In genomic region chr11:101763723-101764122, GRCm38 (mm10) we compare ENCODE assay signal across 9 mouse cellular contexts. TPM values are rescaled to one million over a fixed set of nuclear protein-coding genes. Genes with fewer than 3 reads are reported as not detected.
DNase-seq lines count a peak whose midpoint lies in the region; ATAC-seq and TF ChIP-seq lines count a peak whose summit lies in the region.
"Had no signal": no experiment of that assay in that cellular context is flagged by ENCODE, and none has a peak within 500 bp of the region (broad histone marks: within the 10 kb centered on the region; RNA-seq: fewer than 3 reads in every experiment).

No protein-coding gene starts in this region.

- no peak overlapping the region for H3K27ac ChIP-seq in hindbrain, embryonic 10.5 days
- H3K27ac ChIP-seq in hindbrain, embryonic 12.5 days: no peak overlapping the region
- no peak overlapping the region for H3K27ac ChIP-seq in CH12.LX (ENCODE audit: insufficient read depth, low read depth)
- H3K27ac ChIP-seq: macrophage had no signal

- DNase-seq in hindbrain, embryonic 10.5 days (ENCODE audit: low spot score): peak; percentile 30
- DNase-seq in 3134 (ENCODE audit: extremely low read depth, insufficient read length, low spot score): peak; percentile 35
- peak; percentile 79 for DNase-seq in CH12.LX (ENCODE audit: extremely low read depth)
- DNase-seq in embryo, embryonic 10.5 days (ENCODE audit: low spot score): peak; percentile 88
- peak; percentile 53 for DNase-seq in lung, postnatal 25 days (ENCODE audit: low spot score)
- no peak for DNase-seq in urinary bladder, postnatal 10 days (ENCODE audit: low spot score)
- no peak for DNase-seq in gastrocnemius, adult 8-10 months (ENCODE audit: low spot score in 2 of 2)

- WGBS in hindbrain, embryonic 10.5 days: 67% methylated on average over 7 of the region's 7 CpGs
- WGBS in hindbrain, embryonic 12.5 days: 66% methylated on average over 7 of the region's 7 CpGs

- H3K27me3 ChIP-seq in hindbrain, embryonic 10.5 days (ENCODE audit: insufficient read depth, poor library complexity, severe bottlenecking): no peaks in the 10 kb centered on the region
- H3K27me3 ChIP-seq in hindbrain, embryonic 12.5 days: no peaks in the 10 kb centered on the region; the same call in 1 of the 2 replicates
- no peaks in the 10 kb centered on the region for H3K27me3 ChIP-seq in CH12.LX (replicated peaks)

- no peak overlapping the region for H3K4me2 ChIP-seq in hindbrain, embryonic 12.5 days (replicated peaks)
- no peak overlapping the region for H3K4me2 ChIP-seq in CH12.LX (ENCODE audit: insufficient read depth, low read depth, poor library complexity, severe bottlenecking)

- H3K9ac ChIP-seq in hindbrain, embryonic 12.5 days: no peak overlapping the region
- no peak overlapping the region for H3K9ac ChIP-seq in CH12.LX (ENCODE audit: insufficient read depth, low read depth)

- peaks cover 11% of the 10 kb centered on the region; the same call in 1 of the 2 replicates for H3K4me1 ChIP-seq in hindbrain, embryonic 10.5 days (replicated peaks)
- H3K4me1 ChIP-seq in hindbrain, embryonic 12.5 days: no peaks in the 10 kb centered on the region
- peaks cover 0 to 8% of the 10 kb centered on the region in 2 experiments; a peak in 2 of 4 replicates for H3K4me1 ChIP-seq in CH12.LX (ENCODE audit: control insufficient read depth in 1 of 2, insufficient read depth in 2 of 2)

- peak; percentile 69 for TF ChIP-seq RAD21 in CH12.LX (IDR thresholded peaks at IDR 0.05; ENCODE audit: low read depth, low read length)

- no peaks in the 10 kb centered on the region for H3K9me3 ChIP-seq in hindbrain, embryonic 10.5 days
- no peaks in the 10 kb centered on the region for H3K9me3 ChIP-seq in hindbrain, embryonic 12.5 days (replicated peaks)
- no peaks in the 10 kb centered on the region for H3K9me3 ChIP-seq in CH12.LX (replicated peaks; ENCODE audit: low read length)

- H3K4me3 ChIP-seq in hindbrain, embryonic 10.5 days: no peak overlapping the region
- H3K4me3 ChIP-seq in hindbrain, embryonic 12.5 days: no peak overlapping the region
- H3K4me3 ChIP-seq in CH12.LX (replicated peaks in 1 of 3; ENCODE audit: low read depth in 2 of 3, low read length in 2 of 3, poor library complexity in 1 of 3): no peak overlapping the region

- TF ChIP-seq POLR2A in CH12.LX (IDR thresholded peaks at IDR 0.05; ENCODE audit: low read depth, low read length): no peak

- in situ Hi-C loops in CH12.LX (cut with MboI; ENCODE audit: low pct_ligation_motif_present, low pct_unique_long_range_greater_than_20kb, low sequenced_read_pairs): no loop called here

- no peak for ATAC-seq in hindbrain, embryonic 12.5 days (ENCODE audit: low FRiP score)

- H3K79me2 ChIP-seq in CH12.LX (replicated peaks; ENCODE audit: control insufficient read depth, extremely low read depth, insufficient read depth, poor library complexity, severe bottlenecking): no peaks in the 10 kb centered on the region

- TF ChIP-seq EP300 in CH12.LX (IDR thresholded peaks at IDR 0.05; ENCODE audit: low read length): no peak

- dilution Hi-C loops in CH12.LX (cut with MboI; ENCODE audit: extremely low pct_ligation_motif_present, extremely low pct_unique_long_range_greater_than_20kb, low sequenced_read_pairs): no loop called here

- TF ChIP-seq CTCF in CH12.LX (conservative IDR thresholded peaks at IDR 0.05 in 1 of 2, IDR thresholded peaks at IDR 0.05 in 1 of 2; ENCODE audit: low read depth in 2 of 2, low read length in 2 of 2): peak; percentile 84 to 95

- H3K36me3 ChIP-seq in hindbrain, embryonic 10.5 days: peaks cover 97% of the 10 kb centered on the region
- peaks cover 88% of the 10 kb centered on the region for H3K36me3 ChIP-seq in hindbrain, embryonic 12.5 days
- peaks cover 72 to 93% of the 10 kb centered on the region in 2 experiments for H3K36me3 ChIP-seq in CH12.LX (replicated peaks in 1 of 2; ENCODE audit: control insufficient read depth in 1 of 2, insufficient read depth in 1 of 2, low read length in 1 of 2)

TF ChIP-seq in CH12.LX, 34 proteins besides CTCF, POLR2A, EP300 and RAD21:
- TF ChIP-seq CHD1 (IDR thresholded peaks at IDR 0.05; ENCODE audit: low read depth, low read length): no peak
- no peak for TF ChIP-seq KAT2A (IDR thresholded peaks at IDR 0.05; ENCODE audit: insufficient replicate concordance, low read length)
- TF ChIP-seq BHLHE40 (IDR thresholded peaks at IDR 0.05; ENCODE audit: low read depth, low read length): no peak
- TF ChIP-seq SMC3 (IDR thresholded peaks at IDR 0.05; ENCODE audit: low read depth, low read length): peak; percentile 62
- TF ChIP-seq MYC (IDR thresholded peaks at IDR 0.05; ENCODE audit: low read depth, low read length): peak; percentile 65; the same call in 1 of the 2 replicates
- peak; percentile 28; the same call in 1 of the 2 replicates for TF ChIP-seq ELF1 (IDR thresholded peaks at IDR 0.05; ENCODE audit: low read depth, low read length)
- no peak for TF ChIP-seq MXI1 (IDR thresholded peaks at IDR 0.05; ENCODE audit: low read depth, low read length)

RNA-seq across cellular contexts. Expression of gene Etv4, which starts 21.4 kb away (rescaled TPM):
- 7.6 and 8.8 TPM in 2 replicates for polyA plus RNA-seq in hindbrain, embryonic 10.5 days (2016; fragmentation: Nextera tagmentation; extraction: Ambion mirVana)
- polyA plus RNA-seq in hindbrain, embryonic 12.5 days (2016; fragmentation: Nextera tagmentation; extraction: Ambion mirVana): 8.2 and 8.4 TPM in 2 replicates
- 3.1 and 4.2 TPM in 2 replicates for total RNA-seq in CH12.LX (2012; rRNA removed)
- 2.4 and 2.9 TPM in 2 replicates for total RNA-seq in CH12.LX (2014; rRNA removed)
- polyA plus RNA-seq in CH12.LX (2012; ENCODE audit: insufficient read length, low read depth): 2.0 and 2.4 TPM in 2 replicates
- total RNA-seq in gastrocnemius, adult 8-10 months (2022): 1 to 10 TPM; 1.1 to 1.9 (median 1.5) TPM
- polyA plus RNA-seq: macrophage had no signal

RNA-seq across cellular contexts. Expression of gene Dhx8, which starts 31.0 kb away (rescaled TPM):
- 37.1 and 42.2 TPM in 2 replicates for polyA plus RNA-seq in hindbrain, embryonic 10.5 days (2016; fragmentation: Nextera tagmentation; extraction: Ambion mirVana)
- polyA plus RNA-seq in hindbrain, embryonic 12.5 days (2016; fragmentation: Nextera tagmentation; extraction: Ambion mirVana): 41.8 and 50.0 TPM in 2 replicates
- total RNA-seq in CH12.LX (2012; rRNA removed) (33.4 and 40.1 TPM in 2 replicates), CH12.LX (2014; rRNA removed) (22.4 and 24.3 TPM in 2 replicates)
- 57.7 and 61.7 TPM in 2 replicates for polyA plus RNA-seq in CH12.LX (2012; ENCODE audit: insufficient read length, low read depth)
- total RNA-seq in gastrocnemius, adult 8-10 months (2022): 10 to 100 TPM; 12.3 to 15.0 (median 13.6) TPM

Comparison
In these comparisons a context has a peak if more than half of its experiments do, and no peak if none do; other contexts are left out.
1. DNase-seq: peak in hindbrain, embryonic 10.5 days (single experiment), 3134 (single experiment), CH12.LX (single experiment), embryo, embryonic 10.5 days (single experiment) and lung, postnatal 25 days (single experiment); none in urinary bladder, postnatal 10 days (single experiment) and gastrocnemius, adult 8-10 months (0 of 2).